Mouse (Mus musculus): ENCODE measurements around the gene Asb10.

DNA sequence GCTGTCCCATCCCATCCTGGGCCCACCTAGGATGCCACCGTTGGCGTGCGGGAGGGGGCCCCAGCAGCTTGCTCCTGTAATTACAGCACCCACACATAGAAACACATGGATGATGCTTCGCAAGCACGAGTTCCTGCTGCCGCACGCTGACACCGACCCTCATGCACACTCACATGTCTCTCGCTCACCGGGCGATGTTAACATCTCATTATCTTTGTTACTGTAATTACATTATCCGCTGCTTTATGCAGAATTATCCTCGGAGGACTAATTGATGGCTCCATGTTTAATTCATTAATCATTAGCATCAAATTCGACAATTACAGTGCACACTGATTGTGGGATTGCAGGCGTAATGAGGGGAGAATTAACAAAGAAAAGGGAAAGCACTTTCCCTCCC, 45.8 kb downstream of the Asb10 start:
- TF ChIP-seq CTCF (IDR thresholded peaks at IDR 0.05) (no peak), EP300 (IDR thresholded peaks at IDR 0.05) (no peak)
